Mouse (Mus musculus) liver, postnatal 0 days (tissue): ENCODE results near the gene Atad5.

Experiments used
- CTCF ChIP-seq: sonication (generic); IDR thresholded peaks from 2 replicates; pipeline ENCODE4 v1.5.1; 2016; ENCODE audit warnings: antibody characterized with exemption, low read depth
- EP300 ChIP-seq: IDR thresholded peaks from 2 replicates; pipeline ENCODE4 v1.6.1; 2016; ENCODE audit warnings: antibody characterized with exemption, low read depth, mild to moderate bottlenecking

- TF ChIP-seq EP300: peak; percentile 44; the same call in 1 of the 2 replicates
- no peak for TF ChIP-seq CTCF
These were observed 12.1 kb downstream of the Atad5 start for GRCm38 (mm10) chr11:80101298-80101697.
